Mouse (Mus musculus) forebrain, embryonic 14.5 days (tissue): ENCODE data around the gene Stx18. TPM values are rescaled to one million over a fixed set of nuclear protein-coding genes. Genes with fewer than 3 reads are reported as not detected.
A peak's percentile ranks its signal among the peaks of the same experiment; 100 is the strongest.

Experiments used
- ATAC-seq: fragments of 200-750 bp; cut with Nextera tagmentation; 2 replicates; pipeline ENCODE4 v1.8.0; 2017; ENCODE audit warnings: mild to moderate bottlenecking, moderate library complexity
- DNase-seq: peaks from one replicate; pipeline ENCODE4 v3.0.0-alpha.2; 2015; ENCODE audit warnings: low spot score
- H3K27ac ChIP-seq: fragments of 300-500 bp; sonication (generic); 2 replicates; pipeline ENCODE4 v1.5.1; 2014; ENCODE audit warnings: low read depth, mild to moderate bottlenecking, control low read depth, low read length, moderate library complexity
- H3K27me3 ChIP-seq: fragments of 300-500 bp; sonication (generic); replicated peaks from 2 replicates; pipeline ENCODE4 v1.6.1; 2014; ENCODE audit warnings: low read length, control low read depth, mixed read lengths; ENCODE audit not compliant: control insufficient read depth, insufficient read depth
- H3K36me3 ChIP-seq: fragments of 300-500 bp; sonication (generic); 2 replicates; pipeline ENCODE4 v1.6.1; 2014; ENCODE audit warnings: low read length, control low read depth; ENCODE audit not compliant: control insufficient read depth, insufficient read depth
- H3K4me1 ChIP-seq: fragments of 300-500 bp; sonication (generic); 2 replicates; pipeline ENCODE4 v1.6.1; 2014; ENCODE audit warnings: antibody characterized with exemption, low read length, control low read depth; ENCODE audit not compliant: control insufficient read depth, insufficient read depth
- H3K4me2 ChIP-seq: fragments of 300-500 bp; sonication (generic); 2 replicates; pipeline ENCODE4 v1.6.1; 2014; ENCODE audit warnings: mild to moderate bottlenecking, control low read depth, low read length
- H3K4me3 ChIP-seq: fragments of 300-500 bp; sonication (generic); 2 replicates; pipeline ENCODE4 v1.5.1; 2014; ENCODE audit warnings: low read depth, low read length, control low read depth
- H3K9ac ChIP-seq: fragments of 300-500 bp; sonication (generic); 2 replicates; pipeline ENCODE4 v1.6.1; 2014; ENCODE audit warnings: mild to moderate bottlenecking, low read length, control low read depth, moderate library complexity
- H3K9me3 ChIP-seq: fragments of 300-500 bp; sonication (generic); replicated peaks from 2 replicates; pipeline ENCODE4 v1.6.1; 2016; ENCODE audit warnings: low read length, control low read depth, mixed read lengths; ENCODE audit not compliant: control insufficient read depth
- WGBS: fragments of 180-500 bp; shearing (Covaris S2); extraction: QIAGEN DNeasy Blood & Tissue Kit; methylation state at CpG from one replicate; pipeline ENCODE4 v1.1.7; 2014; 5-methylcytosine and 5-hydroxymethylcytosine counted together
- polyA plus RNA-seq: library from polyadenylated mRNA; unstranded; fragments of >200 nt; fragmentation: Nextera tagmentation; extraction: Ambion mirVana; gene quantifications from 2 replicates; pipeline ENCODE4 v1.2.1, GENCODE M21; 2014

Gene Stx18
- polyA plus RNA-seq, 1 experiment from 2014 or later = 39.6 TPM

GRCm38 (mm10) chr5:38158501-38158946 is 120.0 kb downstream of the Stx18 start:
- DNase-seq = peak; percentile 83
- under 1% methylated on average over 17 of the region's 17 CpGs for WGBS

GRCm38 (mm10) chr5:38158947-38159633 is 120.5 kb downstream of the Stx18 start:
- Histone ChIP-seq H3K4me3 (peak overlapping the region; percentile 90), H3K36me3 (peaks cover 37% of the 10 kb centered on the region), H3K27me3 (no peaks in the 10 kb centered on the region), H3K9ac (peak overlapping the region; percentile 100), H3K4me2 (peak overlapping the region; percentile 85), H3K9me3 (no peaks in the 10 kb centered on the region), H3K27ac (peak overlapping the region; percentile 94), H3K4me1 (peaks cover 29% of the 10 kb centered on the region)
- under 1% methylated on average over 78 of the region's 79 CpGs for WGBS
- DNase-seq (peak; percentile 92), ATAC-seq (peak; percentile 88)

More at GRCm38 (mm10) chr5:38158501-38158946, 120.0 kb downstream of the Stx18 start:
- Histone ChIP-seq H3K4me2 (peak overlapping the region; percentile 85), H3K9me3 (no peaks in the 10 kb centered on the region), H3K27me3 (no peaks in the 10 kb centered on the region), H3K27ac (peak overlapping the region; percentile 94), H3K9ac (peak overlapping the region; percentile 100), H3K36me3 (peaks cover 43% of the 10 kb centered on the region), H3K4me1 (peaks cover 34% of the 10 kb centered on the region), H3K4me3 (peak overlapping the region; percentile 90)
- peak; percentile 63 for ATAC-seq

GRCm38 (mm10) chr5:38159634-38160413 is 121.3 kb downstream of the Stx18 start, which contains the start of gene Nsg1:
Gene Nsg1 (minus strand): TSS chr5:38159907.
- Histone ChIP-seq H3K36me3 (peaks cover 30% of the 10 kb centered on the region), H3K4me1 (peaks cover 23% of the 10 kb centered on the region), H3K4me2 (peak within 1 kb of the TSS; percentile 85), H3K9ac (peak within 1 kb of the TSS; percentile 100), H3K27me3 (no peaks in the 10 kb centered on the region), H3K27ac (peak within 1 kb of the TSS; percentile 94), H3K9me3 (no peaks in the 10 kb centered on the region), H3K4me3 (peak within 1 kb of the TSS; percentile 90)
- DNase-seq (no peak), ATAC-seq (peak; percentile 57)
- WGBS = 8% methylated on average over 35 of the region's 35 CpGs

- Histone ChIP-seq H3K9me3 (no peaks in the 10 kb centered on the region), H3K4me2 (no peak overlapping the region), H3K9ac (no peak overlapping the region), H3K27ac (no peak overlapping the region), H3K4me1 (no peaks in the 10 kb centered on the region), H3K4me3 (no peak overlapping the region), H3K27me3 (no peaks in the 10 kb centered on the region), H3K36me3 (no peaks in the 10 kb centered on the region)
- DNase-seq (no peak), ATAC-seq (no peak)
- 82% methylated on average over 11 of the region's 11 CpGs for WGBS
Measured at GRCm38 (mm10) chr5:38168497-38168896, 130.0 kb downstream of the Stx18 start.

- Histone ChIP-seq H3K4me1 (no peaks in the 10 kb centered on the region), H3K27ac (no peak overlapping the region), H3K9ac (no peak overlapping the region), H3K4me2 (no peak overlapping the region), H3K4me3 (no peak overlapping the region), H3K36me3 (no peaks in the 10 kb centered on the region), H3K27me3 (no peaks in the 10 kb centered on the region), H3K9me3 (no peaks in the 10 kb centered on the region)
- ATAC-seq = no peak
- 62% methylated on average over 5 of the region's 5 CpGs for WGBS
- no peak for DNase-seq
Measured at GRCm38 (mm10) chr5:38173766-38174165, 135.2 kb downstream of the Stx18 start.

GRCm38 (mm10) chr5:38174256-38174912 is 135.8 kb downstream of the Stx18 start:
- H3K9me3 ChIP-seq = no peaks in the 10 kb centered on the region
- no peaks in the 10 kb centered on the region for H3K4me1 ChIP-seq
- WGBS = 83% methylated on average over 16 of the region's 16 CpGs
- H3K4me3 ChIP-seq = no peak overlapping the region
- no peak overlapping the region for H3K4me2 ChIP-seq
- no peak overlapping the region for H3K9ac ChIP-seq
- no peaks in the 10 kb centered on the region for H3K36me3 ChIP-seq
- DNase-seq (no peak), ATAC-seq (no peak)
- H3K27ac ChIP-seq = no peak overlapping the region
- no peaks in the 10 kb centered on the region for H3K27me3 ChIP-seq

- H3K9me3 ChIP-seq = no peaks in the 10 kb centered on the region
- H3K4me1 ChIP-seq = no peaks in the 10 kb centered on the region
- no peaks in the 10 kb centered on the region for H3K27me3 ChIP-seq
- no peak for ATAC-seq
- H3K4me2 ChIP-seq = no peak overlapping the region
- H3K27ac ChIP-seq = no peak overlapping the region
- H3K36me3 ChIP-seq = no peaks in the 10 kb centered on the region
- 87% methylated on average over 6 of the region's 6 CpGs for WGBS
- H3K9ac ChIP-seq = no peak overlapping the region
- no peak for DNase-seq
- H3K4me3 ChIP-seq = no peak overlapping the region
Measured at GRCm38 (mm10) chr5:38184688-38185285, 146.2 kb downstream of the Stx18 start.

- H3K27ac ChIP-seq = no peak overlapping the region
- WGBS = 82% methylated on average over 2 of the region's 2 CpGs
- no peak overlapping the region for H3K9ac ChIP-seq
- no peaks in the 10 kb centered on the region for H3K36me3 ChIP-seq
- H3K4me3 ChIP-seq = no peak overlapping the region
- ATAC-seq (no peak), DNase-seq (no peak)
- no peaks in the 10 kb centered on the region for H3K4me1 ChIP-seq
- no peak overlapping the region for H3K4me2 ChIP-seq
- no peaks in the 10 kb centered on the region for H3K9me3 ChIP-seq
- H3K27me3 ChIP-seq = no peaks in the 10 kb centered on the region
Measured at GRCm38 (mm10) chr5:38187006-38187405, 148.5 kb downstream of the Stx18 start.
